Mouse (Mus musculus): Measurements from ENCODE around the gene Pla2g5. TPM values are rescaled to one million over a fixed set of nuclear protein-coding genes. Genes with fewer than 3 reads are reported as not detected.
A peak's percentile ranks its signal among the peaks of the same experiment; 100 is the strongest.
"Not testable (repeated sequence)": the region's sequence is repeated elsewhere in the genome, so short reads cannot be mapped to it uniquely, and the experiment has no call there.

The Pla2g5 gene
- total RNA-seq (2014; rRNA removed; ENCODE audit: low replicate concordance) (1.6 and 9.2 TPM in 2 replicates), polyA plus RNA-seq (2015; fragmentation: Nextera tagmentation; extraction: Ambion mirVana) (4.7 and 6.2 TPM in 2 replicates)

DNA sequence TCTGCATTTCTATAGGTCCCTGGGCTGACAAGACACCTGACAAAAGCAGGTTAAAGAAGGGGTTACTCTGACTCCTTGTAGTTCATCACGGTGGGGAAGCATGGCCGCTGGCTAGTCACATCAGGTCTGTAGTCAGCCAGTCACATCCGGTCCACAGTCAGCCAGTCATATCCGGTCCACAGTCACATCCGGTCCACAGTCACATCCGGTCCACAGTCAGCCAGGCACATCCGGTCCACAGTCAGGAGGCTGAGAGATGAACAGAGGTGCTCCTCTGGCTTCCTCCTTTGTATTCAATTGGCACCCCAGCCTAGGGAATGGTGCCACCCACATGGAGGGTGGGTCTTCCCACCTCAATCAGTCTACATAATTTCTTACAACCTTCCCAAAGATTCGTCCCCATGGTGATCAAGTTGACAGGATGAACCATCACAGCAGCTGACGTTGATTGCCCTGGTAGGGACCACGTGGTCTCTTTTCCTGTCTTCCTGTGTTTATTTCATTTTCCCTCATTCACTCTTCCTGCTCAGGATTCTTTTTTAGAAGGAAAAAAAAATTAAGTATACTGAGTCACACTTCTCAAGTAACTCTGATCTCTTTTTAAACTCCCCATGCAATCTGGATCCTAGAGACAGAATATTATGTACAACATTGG is at the start of gene Pla2g5:
Gene Pla2g5, minus strand, starts transcription at position 139 of the 655 bp plus-strand sequence.
- Histone ChIP-seq H3K27me3 (ENCODE audit: control insufficient read depth, insufficient read depth, low read length) (0 out of 2 replicates have a peak, but pooled peaks cover 9% of the 10 kb centered on the region), H3K9me3 (replicated peaks; ENCODE audit: control insufficient read depth, low read length) (no peaks in the 10 kb centered on the region), H3K4me1 (ENCODE audit: control insufficient read depth, insufficient read depth) (no peaks in the 10 kb centered on the region), H3K36me3 (replicated peaks; ENCODE audit: control insufficient read depth, insufficient read depth, low read length) (no peaks in the 10 kb centered on the region), H3K27ac (ENCODE audit: low read depth) (no peak within 1 kb of the TSS), H3K9ac (replicated peaks; ENCODE audit: low read depth, low read length) (no peak within 1 kb of the TSS), H3K4me3 (ENCODE audit: low read depth, low read length) (no peak within 1 kb of the TSS), H3K4me2 (ENCODE audit: low read depth, low read length) (no peak within 1 kb of the TSS)
- no peak for ATAC-seq (ENCODE audit: insufficient read depth, low read depth)
- TF ChIP-seq CTCF (IDR thresholded peaks at IDR 0.05; ENCODE audit: low read depth) (no peak), EP300 (IDR thresholded peaks at IDR 0.05; ENCODE audit: low read depth) (no peak)
- WGBS, result 58% methylated on average over 10 of the region's 10 CpGs
- no peak for DNase-seq (ENCODE audit: low spot score)

DNA sequence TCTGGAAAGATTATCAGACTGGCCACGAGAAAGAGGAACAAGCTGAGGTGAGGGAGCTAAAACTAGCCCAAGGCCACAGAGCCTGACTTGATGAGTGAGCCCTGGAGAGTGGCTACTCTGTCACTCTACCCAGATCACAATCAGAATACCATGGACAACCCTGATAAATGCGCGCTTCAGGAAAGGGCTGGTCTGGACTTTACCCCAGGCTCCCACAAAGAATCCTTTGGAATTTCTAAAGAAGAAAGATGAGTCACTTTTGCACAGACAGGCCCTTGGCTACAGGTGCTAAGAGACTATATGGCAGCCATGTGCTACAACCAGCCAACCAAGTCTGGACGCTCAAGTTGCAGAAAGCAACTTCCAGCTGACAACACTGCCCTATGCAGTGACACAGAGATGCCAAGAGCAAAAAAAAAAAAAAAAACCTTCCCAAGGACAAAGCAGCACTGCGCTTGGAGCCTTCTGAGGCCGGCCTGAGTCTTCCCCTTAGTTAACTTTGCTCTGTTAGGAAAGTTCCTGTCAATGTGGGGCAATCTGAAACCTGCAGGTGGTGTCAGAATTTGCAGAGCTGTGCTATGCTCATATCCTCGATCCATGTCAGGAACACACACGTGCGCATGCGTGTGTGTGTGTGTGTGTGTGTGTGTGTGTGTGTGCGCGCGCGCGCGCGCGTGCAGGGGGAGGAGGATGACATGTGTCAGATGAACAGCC is 42.5 kb upstream of the Pla2g5 start:
- Histone ChIP-seq H3K36me3 (replicated peaks; ENCODE audit: control insufficient read depth, insufficient read depth, low read length) (peaks cover 72% of the 10 kb centered on the region), H3K27ac (ENCODE audit: low read depth) (no peak overlapping the region), H3K9ac (replicated peaks; ENCODE audit: low read depth, low read length) (no peak overlapping the region), H3K9me3 (replicated peaks; ENCODE audit: control insufficient read depth, low read length) (no peaks in the 10 kb centered on the region), H3K27me3 (ENCODE audit: control insufficient read depth, insufficient read depth, low read length) (no peaks in the 10 kb centered on the region), H3K4me3 (ENCODE audit: low read depth, low read length) (no peak overlapping the region), H3K4me2 (ENCODE audit: low read depth, low read length) (no peak overlapping the region), H3K4me1 (ENCODE audit: control insufficient read depth, insufficient read depth) (no peaks in the 10 kb centered on the region)
- WGBS, result 94% methylated on average over 18 of the region's 18 CpGs
- ATAC-seq (ENCODE audit: insufficient read depth, low read depth) (no peak), DNase-seq (ENCODE audit: low spot score) (no peak)
- TF ChIP-seq CTCF (IDR thresholded peaks at IDR 0.05; ENCODE audit: low read depth) (no peak), EP300 (IDR thresholded peaks at IDR 0.05; ENCODE audit: low read depth) (no peak)

DNA sequence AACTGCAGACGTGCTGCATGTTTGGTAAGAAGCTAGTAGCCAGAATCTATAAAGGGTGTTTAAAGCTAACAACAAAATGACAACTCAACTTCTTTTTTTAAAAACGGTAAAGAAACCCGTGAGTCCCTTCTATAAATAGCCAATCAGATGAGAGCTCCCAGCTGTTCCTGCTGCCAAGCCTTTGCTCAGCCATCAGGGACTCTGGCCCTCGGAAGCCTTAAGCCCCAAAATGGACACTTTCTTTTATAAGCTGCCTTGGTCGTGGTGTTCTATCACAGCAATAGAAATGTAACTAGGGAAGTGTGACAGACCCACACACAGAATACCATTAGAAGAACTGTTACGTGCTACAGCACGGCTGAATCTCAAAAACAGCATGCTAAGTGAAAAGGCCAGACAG is 36.1 kb upstream of the Pla2g5 start:
- Histone ChIP-seq H3K27me3 (ENCODE audit: control insufficient read depth, insufficient read depth, low read length) (no peaks in the 10 kb centered on the region), H3K4me2 (ENCODE audit: low read depth, low read length) (no peak overlapping the region), H3K9ac (replicated peaks; ENCODE audit: low read depth, low read length) (no peak overlapping the region), H3K4me3 (ENCODE audit: low read depth, low read length) (no peak overlapping the region), H3K4me1 (ENCODE audit: control insufficient read depth, insufficient read depth) (0 out of 2 replicates have a peak, but pooled peaks cover 4% of the 10 kb centered on the region), H3K9me3 (replicated peaks; ENCODE audit: control insufficient read depth, low read length) (no peaks in the 10 kb centered on the region), H3K36me3 (replicated peaks; ENCODE audit: control insufficient read depth, insufficient read depth, low read length) (peaks cover 84% of the 10 kb centered on the region), H3K27ac (ENCODE audit: low read depth) (no peak overlapping the region)
- TF ChIP-seq EP300 (IDR thresholded peaks at IDR 0.05; ENCODE audit: low read depth), result no peak
- TF ChIP-seq CTCF (IDR thresholded peaks at IDR 0.05; ENCODE audit: low read depth), result no peak
- DNase-seq (ENCODE audit: low spot score) (peak; percentile 33), ATAC-seq (ENCODE audit: insufficient read depth, low read depth) (no peak)
- 46% methylated on average over 7 of the region's 7 CpGs for WGBS

DNA sequence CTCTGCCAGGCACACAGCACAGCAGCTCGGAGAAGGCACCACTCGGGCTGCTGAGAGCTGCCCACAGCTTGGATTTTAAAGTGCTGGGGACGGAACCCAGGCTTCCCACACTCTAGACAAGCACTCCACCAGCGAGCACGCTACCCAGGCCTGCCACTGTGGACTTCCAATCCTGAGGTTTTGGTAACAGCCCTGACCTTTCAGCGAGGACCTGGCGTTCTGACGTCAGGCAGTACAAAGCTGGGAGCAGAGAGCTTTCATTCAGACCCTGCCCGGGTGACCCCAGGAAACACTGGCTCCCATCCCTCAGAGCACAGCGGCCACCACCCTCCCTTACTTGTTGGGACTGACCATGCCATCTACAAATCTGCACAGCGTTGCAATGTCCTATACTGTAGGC is 30.5 kb upstream of the Pla2g5 start:
- H3K27me3 ChIP-seq (ENCODE audit: control insufficient read depth, insufficient read depth, low read length); H3K4me1 ChIP-seq (ENCODE audit: control insufficient read depth, insufficient read depth); DNase-seq (ENCODE audit: low spot score); H3K4me2 ChIP-seq (ENCODE audit: low read depth, low read length); ATAC-seq (ENCODE audit: insufficient read depth, low read depth); H3K27ac ChIP-seq (ENCODE audit: low read depth); H3K9me3 ChIP-seq (replicated peaks; ENCODE audit: control insufficient read depth, low read length); H3K4me3 ChIP-seq (ENCODE audit: low read depth, low read length); H3K9ac ChIP-seq (replicated peaks; ENCODE audit: low read depth, low read length): not testable (repeated sequence)
- WGBS, result 83% methylated on average over 11 of the region's 11 CpGs
- H3K36me3 ChIP-seq (replicated peaks; ENCODE audit: control insufficient read depth, insufficient read depth, low read length), result peaks cover 55% of the 10 kb centered on the region

DNA sequence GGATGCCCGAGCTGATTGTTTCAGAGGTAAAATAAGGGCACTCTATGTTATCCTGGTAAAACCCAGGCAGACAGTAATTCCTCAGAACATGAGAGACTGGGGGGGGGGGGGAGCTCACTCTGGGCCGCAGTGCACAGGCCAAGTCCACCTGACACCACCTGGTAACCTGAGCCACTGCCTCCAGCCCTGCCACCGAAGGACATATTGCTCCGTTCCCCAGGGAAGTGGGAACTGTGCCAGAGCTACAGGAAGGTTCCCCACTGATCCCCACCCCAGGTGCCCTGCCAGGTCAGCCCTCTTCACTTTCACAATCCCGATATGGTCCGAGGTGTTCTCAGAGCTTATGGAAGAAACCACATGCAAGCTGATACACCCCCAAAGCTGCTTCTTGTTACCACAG is 29.4 kb upstream of the Pla2g5 start:
- no peaks in the 10 kb centered on the region for H3K9me3 ChIP-seq (replicated peaks; ENCODE audit: control insufficient read depth, low read length)
- ATAC-seq (ENCODE audit: insufficient read depth, low read depth) (no peak), DNase-seq (ENCODE audit: low spot score) (no peak)
- no peak overlapping the region for H3K4me2 ChIP-seq (ENCODE audit: low read depth, low read length)
- 79% methylated on average over 5 of the region's 6 CpGs for WGBS
- no peak overlapping the region for H3K4me3 ChIP-seq (ENCODE audit: low read depth, low read length)
- H3K27ac ChIP-seq (ENCODE audit: low read depth), result no peak overlapping the region
- H3K36me3 ChIP-seq (replicated peaks; ENCODE audit: control insufficient read depth, insufficient read depth, low read length), result peaks cover 44% of the 10 kb centered on the region
- H3K27me3 ChIP-seq (ENCODE audit: control insufficient read depth, insufficient read depth, low read length), result no peaks in the 10 kb centered on the region
- no peaks in the 10 kb centered on the region for H3K4me1 ChIP-seq (ENCODE audit: control insufficient read depth, insufficient read depth)
- no peak overlapping the region for H3K9ac ChIP-seq (replicated peaks; ENCODE audit: low read depth, low read length)
- TF ChIP-seq CTCF (IDR thresholded peaks at IDR 0.05; ENCODE audit: low read depth) (no peak), EP300 (IDR thresholded peaks at IDR 0.05; ENCODE audit: low read depth) (no peak)
